Mouse (Mus musculus): Measurements from ENCODE around the gene Nup210. TPM values are rescaled to one million over a fixed set of nuclear protein-coding genes. Genes with fewer than 3 reads are reported as not detected.
"Not testable (repeated sequence)": the region's sequence is repeated elsewhere in the genome, so short reads cannot be mapped to it uniquely, and the experiment has no call there.

Nup210 gene
- polyA plus RNA-seq, 3 experiments from 2014 or later, result 51.5 to 81.0 (median 66.2) TPM

DNA sequence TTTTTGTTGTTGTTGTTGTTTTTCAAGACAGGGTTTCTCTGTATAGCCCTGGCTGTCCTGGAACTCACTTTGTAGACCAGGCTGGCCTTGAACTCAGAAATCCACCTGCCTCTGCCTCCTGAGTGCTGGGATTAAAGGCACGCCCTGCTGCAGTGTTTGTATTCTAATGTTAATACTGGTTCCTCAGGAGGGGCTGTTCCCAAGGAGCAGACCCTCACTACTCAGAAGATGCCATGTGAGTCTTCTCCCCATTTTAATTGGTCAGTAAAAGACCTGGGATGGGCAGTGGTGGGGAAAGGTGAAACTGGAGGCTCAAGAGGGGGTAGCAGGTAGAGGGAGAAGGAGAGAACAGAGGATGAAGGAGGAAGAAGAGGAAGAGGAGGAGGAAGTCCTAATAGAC is 13.2 kb downstream of the Nup210 start:
- not testable (repeated sequence) for ATAC-seq

DNA sequence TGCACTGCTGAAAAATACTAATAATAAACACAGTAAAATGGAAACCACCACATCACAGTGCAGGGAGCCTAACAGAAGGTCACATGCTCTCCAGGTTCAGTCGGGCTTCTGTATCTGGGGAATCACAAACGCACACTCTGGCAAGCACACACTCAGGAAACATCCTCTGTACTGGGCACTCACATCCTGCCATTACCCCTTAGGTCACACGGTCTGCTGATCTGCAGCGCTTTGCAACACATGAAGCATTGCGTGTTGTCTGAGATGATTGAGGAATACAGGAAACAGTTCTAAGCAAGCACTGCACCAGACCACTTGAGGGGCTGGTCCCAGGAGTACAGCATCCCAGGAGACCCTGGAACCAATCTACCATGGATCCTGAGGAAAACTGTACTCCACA is 16.0 kb downstream of the Nup210 start:
- no peak for ATAC-seq

DNA sequence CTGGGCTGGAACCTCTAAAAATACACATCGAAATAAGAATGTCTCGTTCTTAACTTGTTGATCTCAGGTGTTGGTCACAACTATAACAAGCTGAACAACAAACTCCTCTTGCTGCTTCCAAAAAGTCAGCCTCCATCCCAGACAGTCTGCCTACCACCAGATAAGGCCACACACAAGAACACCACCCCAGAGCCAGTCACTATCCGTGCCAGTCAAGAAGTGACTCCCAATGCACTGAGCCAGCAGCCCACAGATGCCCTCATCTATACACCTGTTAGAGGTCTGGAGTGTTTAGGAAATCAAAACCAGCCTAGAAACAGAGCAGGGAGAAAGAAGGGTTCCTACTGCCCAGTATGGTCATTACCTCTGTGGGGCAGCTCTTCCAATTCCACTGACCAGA is 18.8 kb downstream of the Nup210 start:
- ATAC-seq, result no peak

DNA sequence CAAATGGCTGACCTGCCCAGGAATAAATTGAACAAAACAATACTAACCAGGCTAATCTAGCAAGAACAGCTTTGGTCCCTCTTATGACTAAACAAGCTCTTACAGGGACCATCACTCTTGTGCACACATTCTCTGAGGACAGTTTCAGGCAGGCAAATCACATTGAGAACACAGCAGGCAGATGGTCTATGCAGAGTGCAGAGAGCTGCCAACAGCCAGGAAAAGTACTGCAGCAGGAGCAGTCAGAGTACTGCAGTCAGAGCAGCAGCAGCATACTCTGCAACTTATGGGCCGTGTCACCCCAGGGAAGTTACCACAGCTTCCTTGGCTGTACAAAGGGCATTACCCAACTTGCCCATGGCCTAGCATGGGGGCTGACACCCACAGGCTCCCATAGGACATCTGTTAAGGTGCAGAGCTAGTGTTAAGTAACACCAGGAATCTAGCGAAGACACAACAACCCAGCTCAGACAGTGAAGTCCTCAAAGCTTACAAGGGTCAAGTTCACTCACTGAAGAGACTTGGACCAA is 21.5 kb downstream of the Nup210 start:
- ATAC-seq, result no peak

DNA sequence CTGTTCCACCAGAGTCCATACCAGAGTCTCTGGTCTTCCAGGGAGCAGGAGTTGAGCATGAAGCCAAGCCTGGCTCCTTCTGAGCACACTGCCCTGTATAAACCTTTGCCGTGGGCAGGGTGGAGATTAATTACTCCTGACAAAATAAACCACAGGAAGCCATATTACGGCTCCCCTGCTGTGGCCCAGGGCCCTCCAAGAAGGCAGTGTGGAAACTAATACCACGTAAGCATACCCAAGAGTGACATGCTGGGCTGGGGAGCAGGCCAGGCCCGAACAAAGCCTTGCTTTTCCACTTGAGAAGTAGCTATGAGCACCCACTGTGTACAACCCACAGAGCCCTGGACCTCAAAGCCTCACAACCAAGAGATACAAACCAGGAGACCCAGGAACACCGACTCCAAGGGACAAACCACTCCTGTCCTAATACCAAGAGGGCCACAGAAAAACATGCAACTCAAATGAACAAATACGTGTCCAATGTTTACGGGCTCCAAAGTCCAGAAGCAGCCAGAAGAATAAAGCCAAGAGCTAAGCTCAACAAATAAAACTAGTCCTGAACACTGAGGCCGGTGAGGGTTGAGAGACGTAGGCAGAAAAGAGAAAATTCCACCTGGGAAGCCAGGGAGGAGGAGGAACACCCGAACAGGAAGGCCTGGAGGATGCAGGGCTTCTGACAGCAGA is 24.3 kb downstream of the Nup210 start:
- no peak for ATAC-seq

DNA sequence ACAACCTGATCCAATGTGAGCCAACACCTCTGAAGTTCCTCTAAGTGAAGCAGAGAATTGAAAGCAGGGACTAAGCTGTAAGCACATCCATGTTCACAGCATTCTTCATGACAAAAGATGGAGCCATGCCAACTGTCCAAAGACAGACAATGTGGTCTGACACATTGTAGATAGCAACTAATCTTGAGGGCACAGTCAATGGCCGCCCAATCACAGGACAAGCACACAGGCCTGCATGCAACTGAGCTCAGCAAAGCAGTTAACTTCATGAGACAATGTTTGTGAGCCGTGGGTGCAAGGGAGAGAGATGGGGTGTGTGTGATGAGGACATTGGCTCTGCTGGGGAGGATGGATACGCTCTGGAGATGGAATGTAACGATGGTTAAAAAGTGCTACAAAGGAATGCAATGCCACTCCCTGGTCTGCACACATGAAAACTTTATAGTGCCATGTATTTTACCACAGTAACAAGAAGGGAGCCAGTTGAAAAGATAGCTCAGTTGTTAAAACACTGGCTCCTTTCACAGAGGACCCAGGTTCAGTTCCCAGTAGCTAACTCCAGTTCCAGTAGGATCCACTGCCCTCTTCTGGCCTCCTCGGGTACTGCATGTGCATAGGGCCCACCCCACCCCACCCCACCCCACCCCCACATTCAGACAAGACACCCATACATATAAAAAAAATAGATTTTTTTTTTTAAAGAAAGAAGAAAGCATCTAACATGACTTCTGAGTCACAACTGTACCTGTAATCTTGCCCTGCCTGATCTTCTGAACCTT is 31.3 kb downstream of the Nup210 start:
- ATAC-seq, result peak; percentile 54

DNA sequence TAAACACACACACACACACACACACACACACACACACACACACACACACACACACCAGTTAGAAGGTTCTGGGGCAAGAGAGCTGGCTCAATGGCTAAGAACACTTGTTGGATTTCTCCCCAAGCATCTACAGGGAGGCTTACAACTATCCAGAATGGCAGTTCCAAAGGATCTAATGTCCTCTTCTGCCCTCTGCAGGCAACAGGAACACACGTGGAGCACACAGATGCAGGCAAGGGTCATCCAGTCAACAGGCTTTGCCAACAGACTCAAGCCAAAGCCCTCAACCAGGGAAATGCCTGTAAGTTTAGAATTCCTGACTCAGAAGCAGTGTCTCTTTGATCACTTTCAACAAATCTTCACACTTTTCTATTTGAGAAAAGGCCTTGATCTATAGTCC is 36.6 kb downstream of the Nup210 start:
- no peak for ATAC-seq

DNA sequence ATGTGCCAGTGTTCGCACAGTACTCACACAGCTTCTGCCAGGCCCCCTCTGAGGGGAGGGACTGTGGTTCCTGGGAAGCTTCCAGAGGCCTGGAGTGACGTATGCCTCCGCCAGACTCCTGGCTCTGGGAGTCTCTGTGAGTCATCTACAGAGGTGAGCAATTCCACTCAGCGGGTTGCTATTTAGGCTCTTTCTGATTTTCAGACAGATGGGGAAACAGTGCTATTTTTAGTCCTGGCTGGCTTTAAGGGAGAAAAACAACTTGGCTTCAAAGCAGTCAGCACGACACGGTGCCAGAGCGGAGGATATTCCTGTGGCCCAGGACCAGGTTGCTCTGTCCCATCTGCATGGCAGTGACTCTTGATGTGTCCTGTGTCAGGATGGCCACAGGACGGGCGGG is 40.4 kb downstream of the Nup210 start:
- no peak for ATAC-seq

DNA sequence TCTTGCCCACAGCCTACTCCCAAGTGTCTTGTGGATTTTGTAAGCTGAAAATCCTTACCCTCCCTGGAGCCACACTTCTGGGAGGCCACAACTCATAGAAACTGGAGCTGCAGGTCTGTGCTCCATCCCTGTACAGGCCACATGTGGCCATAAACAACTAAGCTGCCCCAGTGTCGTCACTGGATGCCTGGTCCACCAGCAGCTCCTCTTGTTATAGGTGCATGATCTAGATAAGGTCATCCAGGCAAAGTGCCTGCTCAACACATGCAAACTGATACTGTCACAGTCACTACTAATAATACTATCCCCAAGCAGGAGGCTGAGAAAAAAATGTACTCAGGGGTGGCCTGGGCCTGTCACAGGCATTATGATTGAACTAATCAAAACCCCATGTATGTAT is 48.1 kb downstream of the Nup210 start:
- no peak for ATAC-seq

DNA sequence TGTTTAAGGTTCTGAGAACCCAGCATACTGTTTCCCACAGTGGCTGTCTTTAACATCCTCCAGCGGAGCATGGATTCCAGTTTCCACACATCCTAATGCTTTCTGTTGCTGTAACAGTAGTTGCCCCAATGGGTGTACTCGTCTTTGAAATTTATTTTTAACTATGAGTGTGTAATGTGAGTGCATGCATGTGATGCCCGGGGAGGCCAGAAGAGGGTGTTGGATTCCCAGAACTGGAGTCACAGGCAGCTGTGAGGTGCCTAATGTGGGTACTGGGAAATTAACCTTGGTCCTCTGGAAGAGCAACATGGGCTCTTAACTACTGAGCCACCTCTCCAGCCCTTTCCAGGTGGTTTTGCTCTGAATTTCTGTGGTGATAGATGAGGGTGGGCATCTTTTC is 49.6 kb downstream of the Nup210 start:
- ATAC-seq, result no peak

DNA sequence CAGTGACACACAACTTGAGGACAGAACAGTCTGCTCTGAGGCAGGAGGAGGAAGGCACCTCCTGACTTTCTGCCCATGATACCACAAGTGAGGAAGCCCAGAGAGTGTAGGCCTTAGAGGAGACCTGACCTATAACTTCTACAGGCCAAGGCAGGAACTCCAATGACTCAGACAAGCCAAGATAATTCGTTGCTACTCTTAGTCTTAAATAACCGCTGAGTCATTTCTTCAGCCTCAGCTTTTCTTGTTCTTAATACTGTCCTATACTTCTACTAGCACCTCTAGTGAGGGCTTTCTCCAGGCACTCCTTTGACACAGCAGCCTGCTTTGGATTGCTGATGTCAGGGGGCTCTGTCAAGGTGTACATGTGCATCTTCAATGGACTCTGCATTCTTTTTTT is 55.3 kb downstream of the Nup210 start:
- ATAC-seq, result no peak

DNA sequence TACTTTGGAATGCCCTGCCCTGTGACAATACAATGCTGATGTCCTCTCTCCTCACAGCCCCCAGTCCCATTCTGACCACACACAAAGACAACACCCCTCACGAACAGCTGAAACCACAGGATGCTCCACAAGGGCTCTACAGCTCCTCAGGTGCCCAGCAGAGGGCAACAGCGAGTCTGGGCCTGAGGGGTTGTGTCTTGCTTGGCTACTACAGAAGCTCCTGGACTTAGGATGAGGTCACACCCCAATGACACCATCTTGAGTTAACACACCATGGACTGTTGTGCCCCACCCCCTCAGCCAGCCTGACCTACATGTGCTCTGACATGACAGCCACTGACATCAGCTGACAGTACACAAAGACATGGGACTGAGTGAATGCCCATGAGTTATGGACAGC is 56.9 kb downstream of the Nup210 start:
- no peak for ATAC-seq

DNA sequence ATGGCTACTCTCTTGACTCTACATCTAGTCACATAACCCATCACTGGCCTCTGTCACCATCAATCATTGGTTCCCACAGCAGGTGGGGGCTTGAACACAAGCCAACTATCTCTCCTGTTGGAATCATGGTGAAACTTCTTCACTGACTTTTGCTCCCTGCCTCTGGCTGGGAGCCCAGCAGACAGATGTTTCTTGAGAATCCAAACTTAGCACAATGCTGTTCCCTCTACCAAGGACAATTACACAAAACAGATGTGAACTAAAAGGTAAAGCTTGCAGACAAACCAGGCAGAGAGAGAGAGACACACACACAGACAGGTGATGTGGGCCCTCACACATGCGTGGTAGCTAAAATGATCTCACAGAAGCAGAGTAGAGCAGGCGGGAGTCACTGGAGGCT is 58.6 kb downstream of the Nup210 start:
- ATAC-seq, result no peak

DNA sequence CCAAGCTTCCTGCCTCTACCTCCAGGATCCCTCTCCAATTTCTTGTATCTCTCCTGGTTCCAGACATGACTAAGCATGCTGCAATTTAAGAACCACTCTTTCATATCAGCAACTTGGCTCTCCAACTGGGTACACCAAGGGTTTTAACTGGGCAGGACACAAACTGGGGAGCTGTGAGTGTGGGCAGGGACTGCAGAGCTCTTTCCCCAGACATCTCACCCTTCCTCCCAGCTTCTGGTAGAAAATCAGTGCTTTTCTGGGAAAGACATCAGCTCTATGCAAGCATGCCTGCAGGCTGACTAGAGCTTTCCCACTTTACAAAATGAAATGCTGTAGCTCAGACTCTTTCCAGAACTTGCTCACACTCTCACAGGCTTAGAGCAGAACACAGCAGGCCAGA is 60.3 kb downstream of the Nup210 start:
- no peak for ATAC-seq

DNA sequence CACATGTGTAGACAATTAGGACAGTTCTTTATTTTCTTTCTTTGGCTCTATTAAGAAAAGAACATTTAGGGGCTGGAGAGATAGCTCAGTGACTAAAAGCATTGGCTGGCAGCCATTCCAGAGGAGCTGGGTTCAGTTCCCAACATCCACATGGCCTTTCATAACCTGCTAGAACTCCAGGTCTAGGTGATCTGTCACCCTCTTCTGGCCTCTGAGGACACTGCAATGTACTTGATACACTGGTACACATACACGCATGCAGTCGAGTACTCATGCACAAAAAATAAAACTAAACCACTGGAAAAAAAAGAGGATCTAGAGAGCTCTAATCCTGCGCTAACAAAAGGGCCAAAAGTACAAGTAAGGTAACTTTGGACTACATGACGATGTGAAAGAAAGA is 64.1 kb downstream of the Nup210 start:
- no peak for ATAC-seq

DNA sequence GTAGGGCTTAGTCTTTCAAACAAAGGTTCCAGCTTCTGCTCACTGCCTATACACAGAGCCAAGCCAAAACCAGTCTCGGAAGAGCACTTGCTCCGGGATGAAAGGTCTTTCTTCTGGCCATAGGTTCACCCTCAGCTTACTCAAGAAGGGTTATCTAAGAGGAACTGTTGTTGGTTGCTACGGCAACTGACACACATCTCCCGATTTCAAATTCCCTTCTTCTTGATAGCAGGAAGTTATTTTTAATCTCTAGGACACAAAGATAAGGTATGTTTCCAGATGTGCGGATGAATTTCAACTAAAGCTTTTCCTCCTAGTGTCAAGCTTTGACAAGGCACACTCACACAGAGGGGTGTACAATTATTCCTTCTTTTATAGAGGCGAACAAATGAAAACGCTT is 68.6 kb downstream of the Nup210 start:
- no peak for ATAC-seq

DNA sequence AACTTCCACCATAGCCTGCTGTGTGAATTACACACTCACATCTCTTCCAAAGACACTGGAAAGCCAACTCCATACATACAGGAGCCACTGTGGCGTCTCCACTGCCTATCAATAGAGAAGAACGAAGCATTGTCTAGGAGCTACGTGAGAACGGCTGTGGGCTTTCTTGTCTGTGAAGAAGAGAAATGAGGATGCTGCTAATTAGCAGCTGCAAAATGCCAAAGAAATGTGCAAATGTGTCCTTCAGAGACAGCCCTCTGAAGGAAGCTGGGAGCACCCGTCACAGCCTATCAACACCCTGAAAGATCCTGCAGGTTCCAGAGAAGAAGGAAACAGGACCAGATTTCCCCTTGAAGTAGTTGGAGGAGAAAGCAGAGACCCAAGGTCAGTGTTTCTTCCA is 69.2 kb downstream of the Nup210 start:
- no peak for ATAC-seq

DNA sequence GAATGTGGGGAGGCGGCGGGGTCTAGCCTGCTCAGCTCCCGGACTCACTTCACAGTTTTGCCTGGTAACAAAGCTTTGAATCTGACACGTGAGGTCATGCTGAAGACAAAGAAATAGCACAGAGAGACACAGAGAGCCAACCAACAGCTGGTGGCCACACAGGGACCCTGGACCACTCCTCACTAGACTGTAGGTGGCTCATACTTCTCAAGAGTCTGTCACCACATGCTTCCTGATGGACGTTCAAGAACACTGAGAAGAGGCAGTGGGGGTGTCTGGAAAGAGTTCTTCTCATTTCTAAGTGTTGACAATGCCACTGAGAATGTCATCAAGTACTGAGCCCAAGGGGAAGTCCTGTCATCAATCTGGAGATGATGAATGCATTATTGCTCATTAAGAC is 70.4 kb downstream of the Nup210 start:
- ATAC-seq, result no peak

DNA sequence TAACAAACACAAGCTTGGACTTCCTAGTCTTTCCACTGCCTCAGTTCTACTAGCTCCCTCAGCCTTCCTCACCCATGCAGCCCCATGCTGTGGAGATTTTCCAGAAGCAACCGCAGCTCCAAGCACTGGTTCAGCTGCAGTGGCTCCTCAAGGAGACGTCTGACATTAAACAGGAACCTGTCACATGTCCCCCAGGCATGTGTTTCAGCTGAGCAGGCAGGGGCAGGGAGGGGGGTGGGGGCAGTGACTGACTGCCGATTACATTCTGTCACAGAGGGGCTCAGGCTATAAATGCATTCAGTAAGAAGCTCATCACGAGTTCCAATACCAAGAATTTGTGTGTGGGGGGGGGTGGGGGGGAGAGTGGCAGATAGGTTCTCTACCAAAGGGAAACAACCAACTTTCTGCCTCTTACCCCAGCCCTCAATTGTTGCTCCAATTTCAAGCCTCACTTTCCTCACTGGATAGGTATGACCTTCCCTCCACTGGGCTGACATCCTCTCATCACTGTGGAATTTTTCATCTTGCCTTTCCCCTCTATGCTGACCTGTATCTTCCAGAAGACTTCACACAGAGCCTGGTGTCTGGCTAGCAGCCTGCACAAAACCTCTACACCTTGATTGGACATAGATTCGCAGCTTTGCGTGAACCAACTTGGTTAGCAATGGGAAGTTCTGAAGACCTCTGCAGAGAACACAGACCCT is 71.8 kb downstream of the Nup210 start:
- ATAC-seq, result no peak

DNA sequence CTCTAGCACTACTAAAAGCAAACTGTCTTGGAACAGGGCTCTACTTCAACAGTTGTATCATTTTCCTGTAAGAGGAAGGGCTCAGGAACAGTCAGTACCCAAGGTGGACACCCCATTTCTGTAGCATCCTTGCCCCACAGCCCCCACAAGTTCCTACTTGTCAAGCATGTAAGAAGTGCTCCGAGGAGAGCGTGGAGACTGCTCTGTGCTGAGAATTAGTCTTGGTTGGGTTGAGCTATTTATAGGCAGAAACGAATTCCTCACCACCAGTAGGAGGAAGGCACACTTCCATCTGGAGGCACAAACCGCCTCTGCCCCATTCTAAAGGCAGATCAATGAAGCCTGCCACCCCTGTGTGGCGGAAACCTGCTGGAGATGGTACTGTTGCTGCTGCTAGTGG is 75.3 kb downstream of the Nup210 start:
- ATAC-seq, result no peak

DNA sequence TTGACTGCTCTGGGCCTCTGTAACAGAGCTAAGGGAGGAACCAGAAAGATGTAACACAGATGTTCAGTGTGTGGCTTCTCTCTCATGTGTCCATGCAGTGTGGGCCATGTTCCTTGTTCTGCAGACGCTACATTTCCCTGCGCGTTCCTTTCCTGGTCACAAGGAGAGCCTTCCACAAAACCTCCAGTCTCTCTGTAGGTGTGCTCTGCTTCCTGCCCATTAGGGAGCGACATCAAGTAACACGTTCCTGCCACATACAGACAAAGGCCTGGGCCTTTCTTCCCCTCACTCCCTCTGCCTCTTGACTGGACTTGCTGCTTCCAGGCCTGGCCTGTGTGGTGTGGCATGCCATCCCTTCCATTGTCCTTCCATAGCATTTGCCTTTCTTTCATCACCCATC is 88.4 kb downstream of the Nup210 start:
- ATAC-seq, result no peak

DNA sequence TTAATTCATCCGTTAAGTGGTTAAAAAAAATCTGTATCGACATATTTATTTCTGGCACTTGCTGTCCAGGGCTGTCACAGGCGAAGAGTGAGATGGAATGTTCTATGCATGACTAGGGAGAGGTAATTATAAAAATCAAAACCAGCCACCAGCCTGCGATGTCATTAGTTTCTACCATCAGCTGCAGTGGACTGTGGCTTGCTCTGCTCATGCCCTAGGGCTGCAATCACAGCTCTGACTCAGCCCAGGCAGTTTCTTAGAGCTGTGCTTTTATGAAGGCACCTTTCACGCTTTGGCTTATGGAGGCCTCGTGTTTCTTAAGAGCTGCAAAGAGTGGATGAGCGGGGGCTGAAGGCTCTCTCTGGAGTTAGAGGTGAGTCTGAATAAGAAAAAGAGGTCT is 95.8 kb downstream of the Nup210 start:
- no peak for ATAC-seq

DNA sequence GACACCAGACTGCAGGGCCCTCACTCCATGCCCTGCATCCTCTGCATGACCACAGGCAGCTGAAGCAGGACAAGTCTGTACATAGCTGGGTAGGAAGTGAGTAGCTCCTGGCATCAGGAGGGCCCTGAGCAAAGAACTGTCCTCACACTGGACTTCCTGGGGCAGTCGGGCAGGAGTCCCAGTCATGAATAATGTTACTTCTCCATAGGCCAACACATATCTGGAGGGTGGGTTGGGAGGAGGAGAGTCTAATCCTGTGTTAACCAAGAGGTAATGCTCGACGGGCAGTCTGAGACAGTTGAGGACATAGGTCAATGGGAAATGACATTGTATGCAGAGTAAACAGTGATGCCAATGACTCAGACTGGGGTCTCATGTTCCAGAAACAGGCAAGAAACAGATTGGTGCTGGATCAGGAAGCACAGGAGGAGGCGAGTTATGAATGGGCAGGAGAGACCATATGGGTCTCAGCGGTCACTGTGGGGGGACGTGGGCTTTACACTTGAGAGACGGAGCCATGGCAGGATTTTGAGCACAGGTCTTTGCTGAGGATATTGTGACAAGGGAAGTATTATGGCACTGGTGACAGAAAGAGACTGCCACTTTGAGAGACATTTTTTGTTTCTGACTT is 99.9 kb downstream of the Nup210 start:
- ATAC-seq, result no peak

Measured in inflammation-experienced regulatory T-cells, adult 6 months (primary cell).